Mouse (Mus musculus): ENCODE results near the gene Rpl3l. TPM values are rescaled to one million over a fixed set of nuclear protein-coding genes. Genes with fewer than 3 reads are reported as not detected.
A peak's percentile ranks its signal among the peaks of the same experiment; 100 is the strongest.

Gene Rpl3l
- total and polyA plus RNA-seq, 3 experiments: 0.12 to 0.24 TPM; not detected in 1

DNA sequence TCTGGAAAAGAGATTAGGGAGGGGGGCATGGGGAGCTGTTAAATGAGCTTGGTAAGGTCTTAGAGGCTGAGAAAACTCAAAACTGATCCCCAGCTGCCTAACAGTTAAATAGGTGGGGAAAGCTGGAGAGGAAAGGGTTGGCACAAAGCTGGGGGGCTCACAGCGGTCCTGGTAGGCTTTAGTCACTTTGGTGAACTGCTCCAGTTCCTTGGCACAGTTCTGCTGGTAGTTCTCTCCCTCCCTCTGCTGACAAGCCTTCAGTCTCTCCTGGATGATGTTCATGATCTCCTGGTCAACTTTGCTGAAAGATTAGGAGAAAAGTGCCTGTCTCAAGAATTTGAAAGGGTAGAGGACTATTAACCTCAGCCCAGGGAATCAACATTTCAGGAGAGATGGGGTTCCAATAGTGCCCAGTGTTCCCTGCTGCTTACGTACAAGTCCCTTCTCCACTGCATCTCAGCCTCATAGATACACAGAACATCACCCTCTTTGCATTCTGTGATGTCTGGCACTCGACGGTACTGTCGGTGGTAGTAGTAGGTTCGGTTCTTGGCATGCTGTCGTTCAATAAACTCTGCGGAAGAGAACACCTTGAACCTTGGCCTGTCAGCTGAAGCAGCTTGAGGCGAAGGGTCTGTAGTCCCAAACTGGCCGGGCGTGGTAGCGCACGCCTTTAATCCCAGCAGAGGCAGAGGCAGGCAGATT, 5.2 kb upstream of the Rpl3l start:
- peaks cover 5 to 15% of the 10 kb centered on the region in 2 experiments; a peak in 3 of 4 replicates for H3K36me3 ChIP-seq (ENCODE audit: control insufficient read depth in 1 of 2, insufficient read depth in 2 of 2, low read length in 2 of 2)
- peak; percentile 76 for DNase-seq (ENCODE audit: low read depth, low spot score)

DNA sequence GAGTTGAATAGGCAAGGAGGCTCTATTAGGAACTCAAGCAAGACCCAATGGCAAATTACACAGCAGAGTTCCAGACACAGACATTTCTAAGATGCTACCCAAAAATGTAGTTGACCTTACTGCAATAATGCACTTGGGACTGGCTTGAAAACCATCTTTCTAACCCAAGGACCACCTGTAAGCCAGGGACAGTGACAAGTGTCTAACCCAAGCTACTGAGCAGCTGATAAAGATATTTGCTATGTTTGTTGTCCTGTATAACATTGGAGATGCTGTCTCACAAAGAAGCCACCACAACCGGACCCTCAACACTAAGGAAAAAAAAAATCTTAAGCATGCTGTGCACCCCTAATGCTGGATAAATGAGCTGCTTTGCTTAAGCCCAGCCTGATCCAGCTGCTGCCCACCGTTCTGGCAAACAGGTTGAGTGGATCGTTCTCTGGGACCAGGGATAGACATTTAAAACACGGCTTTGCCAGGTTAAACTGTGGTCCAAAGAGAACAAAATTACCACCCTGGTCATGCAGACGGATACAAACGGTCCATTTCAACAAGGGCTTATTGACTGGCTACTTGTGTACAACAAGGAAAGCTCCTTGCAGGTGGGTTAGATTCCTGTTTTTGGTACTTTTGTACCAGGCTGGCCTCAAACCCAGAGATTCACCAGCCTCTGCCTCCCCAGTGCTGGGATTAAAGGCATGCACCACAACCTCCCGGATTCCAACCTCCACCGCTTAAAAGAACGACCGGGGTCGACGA, 4.3 kb upstream of the Rpl3l start:
- Histone ChIP-seq H3K4me1 (ENCODE audit: control insufficient read depth in 1 of 2, insufficient read depth in 2 of 2, low read length in 2 of 2) (peaks cover 0 to 12% of the 10 kb centered on the region in 2 experiments; a peak in 3 of 4 replicates), H3K27ac (ENCODE audit: control insufficient read depth, low read depth, low read length) (peak overlapping the region; percentile 74), H3K36me3 (ENCODE audit: control insufficient read depth in 1 of 2, insufficient read depth in 2 of 2, low read length in 2 of 2) (peaks cover 5 to 15% of the 10 kb centered on the region in 2 experiments; a peak in 3 of 4 replicates), H3K9me3 (replicated peaks; ENCODE audit: insufficient read depth, low read length) (no peaks in the 10 kb centered on the region), H3K79me2 (ENCODE audit: control insufficient read depth, insufficient read depth, low read length, poor library complexity) (peaks cover 47% of the 10 kb centered on the region), H3K27me3 (ENCODE audit: control insufficient read depth in 1 of 2, insufficient read depth in 2 of 2, low read length in 2 of 2) (no peaks in the 10 kb centered on the region), H3K9ac (ENCODE audit: control insufficient read depth, low read depth, low read length, poor library complexity, severe bottlenecking) (peak overlapping the region; percentile 79), H3K4me3 (ENCODE audit: control insufficient read depth in 1 of 2, insufficient read depth in 1 of 2, low read depth in 2 of 2, low read length in 2 of 2) (peak overlapping the region; percentile 70 to 85)
- DNase-seq (ENCODE audit: low read depth, low spot score): peak; percentile 76
- TF ChIP-seq ETS1 (IDR thresholded peaks at IDR 0.05; ENCODE audit: low read depth, low read length): no peak
- TF ChIP-seq MEF2A (IDR thresholded peaks at IDR 0.05; ENCODE audit: extremely low read depth, insufficient replicate concordance, low read depth, low read length, poor library complexity, severe bottlenecking): no peak
- TF ChIP-seq SIN3A (IDR thresholded peaks at IDR 0.05; ENCODE audit: low read length): peak; percentile 10; the same call in 1 of the 2 replicates
- 0 out of 2 replicates have a peak, but pooled peaks have one; percentile 6 for TF ChIP-seq BHLHE40 (IDR thresholded peaks at IDR 0.05; ENCODE audit: borderline replicate concordance, low read depth, low read length)
- 0 out of 2 replicates have a peak, but pooled peaks have one; percentile 10 for TF ChIP-seq SMC3 (IDR thresholded peaks at IDR 0.05; ENCODE audit: low read depth, low read length)
- no peak for TF ChIP-seq USF1 (IDR thresholded peaks at IDR 0.05; ENCODE audit: low read depth, low read length)
- TF ChIP-seq CHD2 (IDR thresholded peaks at IDR 0.05; ENCODE audit: low read length): no peak
- no peak for TF ChIP-seq GATA1 (IDR thresholded peaks at IDR 0.05; ENCODE audit: low read depth, low read length)
- TF ChIP-seq ZNF384 (IDR thresholded peaks at IDR 0.05; ENCODE audit: low read depth, low read length): peak; percentile 24; the same call in 1 of the 2 replicates
- peak; percentile 26; the same call in 1 of the 2 replicates for TF ChIP-seq MYB (IDR thresholded peaks at IDR 0.05; ENCODE audit: low read depth, low read length)
- 0 out of 4 replicates have a peak, but pooled peaks of 1 of the 2 experiments have one; percentile 20 for TF ChIP-seq EP300 (IDR thresholded peaks at IDR 0.05; ENCODE audit: low read depth in 1 of 2, low read length in 2 of 2)
- TF ChIP-seq CHD1 (IDR thresholded peaks at IDR 0.05; ENCODE audit: low read depth, low read length): no peak
- TF ChIP-seq JUND (IDR thresholded peaks at IDR 0.05; ENCODE audit: low read depth, low read length): 0 out of 2 replicates have a peak, but pooled peaks have one; percentile 21
- TF ChIP-seq MAX (IDR thresholded peaks at IDR 0.05; ENCODE audit: low read length): peak; percentile 19; the same call in 1 of the 2 replicates
- TF ChIP-seq RCOR1 (IDR thresholded peaks at IDR 0.05; ENCODE audit: low read depth, low read length): no peak
- no peak for TF ChIP-seq TCF12 (IDR thresholded peaks at IDR 0.05; ENCODE audit: low read depth, low read length)

More for the DNA sequence above, 5.2 kb upstream of the Rpl3l start:
- Histone ChIP-seq H3K9me3 (replicated peaks; ENCODE audit: insufficient read depth, low read length) (no peaks in the 10 kb centered on the region), H3K9ac (ENCODE audit: control insufficient read depth, low read depth, low read length, poor library complexity, severe bottlenecking) (peak overlapping the region; percentile 79), H3K4me3 (ENCODE audit: control insufficient read depth in 1 of 2, insufficient read depth in 1 of 2, low read depth in 2 of 2, low read length in 2 of 2) (peak overlapping the region; percentile 69 to 70), H3K27me3 (ENCODE audit: control insufficient read depth in 1 of 2, insufficient read depth in 2 of 2, low read length in 2 of 2) (no peaks in the 10 kb centered on the region), H3K4me1 (ENCODE audit: control insufficient read depth in 1 of 2, insufficient read depth in 2 of 2, low read length in 2 of 2) (peaks cover 0 to 14% of the 10 kb centered on the region in 2 experiments; a peak in 3 of 4 replicates), H3K79me2 (ENCODE audit: control insufficient read depth, insufficient read depth, low read length, poor library complexity) (peaks cover 51% of the 10 kb centered on the region), H3K27ac (ENCODE audit: control insufficient read depth, low read depth, low read length) (peak overlapping the region; percentile 65)
- TF ChIP-seq GABPA (IDR thresholded peaks at IDR 0.05; ENCODE audit: low read depth, low read length) (no peak), TAL1 (IDR thresholded peaks at IDR 0.05; ENCODE audit: low read length) (no peak), MEF2A (IDR thresholded peaks at IDR 0.05; ENCODE audit: extremely low read depth, insufficient replicate concordance, low read depth, low read length, poor library complexity, severe bottlenecking) (no peak), SMC3 (IDR thresholded peaks at IDR 0.05; ENCODE audit: low read depth, low read length) (peak; percentile 1; the same call in 1 of the 2 replicates), POLR2AphosphoS2 (IDR thresholded peaks at IDR 0.05; ENCODE audit: low read length) (peak; percentile 94), POLR2AphosphoS5 (IDR thresholded peaks at IDR 0.05; ENCODE audit: borderline replicate concordance, low read depth, low read length) (peak; percentile 83; the same call in 1 of the 2 replicates), MYB (IDR thresholded peaks at IDR 0.05; ENCODE audit: low read depth, low read length) (peak; percentile 48; the same call in 1 of the 2 replicates), ZMIZ1 (IDR thresholded peaks at IDR 0.05; ENCODE audit: low read depth, low read length) (peak; percentile 79), USF2 (IDR thresholded peaks at IDR 0.05; ENCODE audit: borderline replicate concordance in 1 of 2, insufficient read depth in 1 of 2, low read depth in 1 of 2, low read length in 2 of 2) (no peak), NELFE (IDR thresholded peaks at IDR 0.05; ENCODE audit: low read depth, low read length) (no peak), RCOR1 (IDR thresholded peaks at IDR 0.05; ENCODE audit: low read depth, low read length) (no peak), CHD1 (IDR thresholded peaks at IDR 0.05; ENCODE audit: low read depth, low read length) (no peak), MAX (IDR thresholded peaks at IDR 0.05; ENCODE audit: low read length) (peak; percentile 5; the same call in 1 of the 2 replicates), TBP (IDR thresholded peaks at IDR 0.05; ENCODE audit: low read depth, low read length) (0 out of 2 replicates have a peak, but pooled peaks have one; percentile 28), GATA1 (IDR thresholded peaks at IDR 0.05; ENCODE audit: low read depth, low read length) (no peak), BHLHE40 (IDR thresholded peaks at IDR 0.05; ENCODE audit: borderline replicate concordance, low read depth, low read length) (no peak), POLR2A (IDR thresholded peaks at IDR 0.05; ENCODE audit: control insufficient read depth in 1 of 2, insufficient read depth in 1 of 2, low read depth in 1 of 2, low read length in 2 of 2, poor library complexity in 1 of 2) (peak; percentile 24 to 79; a peak in 3 of 4 replicates), UBTF (IDR thresholded peaks at IDR 0.05; ENCODE audit: borderline replicate concordance, insufficient read depth, low read depth, low read length) (no peak), HCFC1 (IDR thresholded peaks at IDR 0.05; ENCODE audit: low read depth, low read length) (no peak), KAT2A (conservative IDR thresholded peaks at IDR 0.05; ENCODE audit: low read depth, low read length) (no peak)

All from MEL (cell line).